In the genomic region with DNA sequence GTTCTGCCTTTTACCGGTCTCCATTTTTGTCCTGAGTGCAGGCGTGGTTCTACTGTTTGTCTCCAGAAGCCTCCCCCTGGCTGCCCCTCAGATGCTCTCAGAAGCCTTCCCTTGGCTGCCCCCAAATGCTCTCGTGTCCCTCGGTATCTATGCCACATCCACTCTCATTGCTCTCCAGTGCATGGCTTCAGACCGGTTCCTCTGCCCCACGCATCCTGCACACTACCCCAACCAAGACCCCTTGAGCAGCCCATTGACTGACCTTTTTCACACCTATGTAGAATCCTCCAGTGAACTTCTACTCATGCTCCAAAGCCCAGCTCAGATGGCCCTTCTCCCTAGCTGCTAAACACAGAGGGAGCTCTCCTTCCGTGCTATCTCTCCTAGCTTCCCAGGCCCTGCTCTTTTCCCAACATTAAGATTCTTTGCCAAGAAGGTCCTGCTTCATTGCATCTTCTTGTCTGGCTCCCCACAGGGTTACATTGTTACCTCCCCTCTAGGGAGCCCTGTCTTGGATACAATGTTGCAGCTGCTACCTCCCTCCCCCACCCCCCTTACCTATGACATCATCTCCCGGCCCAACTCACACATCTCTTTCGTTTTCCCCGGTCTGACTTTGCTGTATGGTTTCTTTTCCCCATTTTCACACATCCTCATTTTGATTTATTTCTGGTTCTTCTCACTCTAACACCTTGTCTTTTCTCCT, we compare ENCODE assay signal across 8 mouse cellular contexts. TPM values are rescaled to one million over a fixed set of nuclear protein-coding genes. Genes with fewer than 3 reads are reported as not detected.
DNase-seq lines count a peak whose midpoint lies in the region; TF ChIP-seq lines count a peak whose summit lies in the region.

No protein-coding gene starts in this region.

- WGBS in heart, adult 2 months = 48% methylated on average over 10 of the region's 10 CpGs
- WGBS in limb, embryonic 10.5 days = 64% methylated on average over 10 of the region's 10 CpGs

- H3K27ac ChIP-seq in heart, adult 2 months = peak overlapping the region; percentile 51
- peak overlapping the region; percentile 15; the same call in 1 of the 2 replicates for H3K27ac ChIP-seq in limb, embryonic 10.5 days

- peak overlapping the region; percentile 27 for H3K9ac ChIP-seq in heart, adult 2 months (ENCODE audit: low read depth, low read length)

- no peak for TF ChIP-seq POLR2A in heart, adult 2 months (IDR thresholded peaks at IDR 0.05; ENCODE audit: insufficient read depth, low read depth, low read length)

- H3K9me3 ChIP-seq in limb, embryonic 10.5 days (replicated peaks) = no peaks in the 10 kb centered on the region

- TF ChIP-seq EP300 in heart, adult 2 months (IDR thresholded peaks at IDR 0.05; ENCODE audit: insufficient read depth, low read depth, low read length) = peak; percentile 82; the same call in 1 of the 2 replicates

- no peak overlapping the region for H3ac ChIP-seq in C2C12 (ENCODE audit: control insufficient read depth, insufficient read length, low read depth)

- peaks cover 63% of the 10 kb centered on the region for H3K4me1 ChIP-seq in heart, adult 2 months (ENCODE audit: control insufficient read depth, insufficient read depth, low read length)
- H3K4me1 ChIP-seq in limb, embryonic 10.5 days = peaks cover 84% of the 10 kb centered on the region

- TF ChIP-seq CTCF in C2C12 (IDR thresholded peaks at IDR 0.05; ENCODE audit: control insufficient read depth, insufficient read depth, insufficient read length) = no peak
- peak; percentile 26 for TF ChIP-seq CTCF in heart, adult 2 months (IDR thresholded peaks at IDR 0.05)

- no peak overlapping the region for H3K4me3 ChIP-seq in C2C12 (ENCODE audit: insufficient read depth, poor library complexity, severe bottlenecking)
- no peak overlapping the region for H3K4me3 ChIP-seq in heart, adult 2 months
- H3K4me3 ChIP-seq in limb, embryonic 10.5 days = no peak overlapping the region

- DNase-seq in embryo, embryonic 11 days = peak; percentile 51
- no peak for DNase-seq in embryo, embryonic 10 days (ENCODE audit: low spot score)
- peak in 1 of 2 experiments; percentile 54 for DNase-seq in heart, adult 2 months
- DNase-seq in limb, embryonic 10.5 days (ENCODE audit: low spot score) = no peak
- no peak for DNase-seq in gastrocnemius, postnatal 36 days
- no peak for DNase-seq in gastrocnemius, adult 8-10 months (ENCODE audit: low spot score in 2 of 2)
- no peak for DNase-seq in cerebellum, adult 18-20 months

- H3K36me3 ChIP-seq in C2C12 (ENCODE audit: control insufficient read depth, insufficient read depth) = no peaks in the 10 kb centered on the region
- H3K36me3 ChIP-seq in heart, adult 2 months (ENCODE audit: control insufficient read depth, insufficient read depth, low read length) = no peaks in the 10 kb centered on the region
- peaks cover 27% of the 10 kb centered on the region for H3K36me3 ChIP-seq in limb, embryonic 10.5 days

- intact Hi-C loops in heart, adult 2 months (cut with DNase I) = no loop called here
- intact Hi-C loops in gastrocnemius, postnatal 36 days (cut with DNase I) = no loop called here

- peaks cover 92% of the 10 kb centered on the region for H3K79me2 ChIP-seq in C2C12 (ENCODE audit: control insufficient read depth, insufficient read depth)
- no peaks in the 10 kb centered on the region; the same call in 1 of the 2 replicates for H3K79me2 ChIP-seq in heart, adult 2 months (replicated peaks; ENCODE audit: control insufficient read depth, insufficient read depth, low read length)

- no peaks in the 10 kb centered on the region for H3K27me3 ChIP-seq in C2C12 (ENCODE audit: control insufficient read depth, insufficient read depth, insufficient read length)
- H3K27me3 ChIP-seq in heart, adult 2 months (ENCODE audit: control insufficient read depth, insufficient read depth, low read length) = no peaks in the 10 kb centered on the region
- H3K27me3 ChIP-seq in limb, embryonic 10.5 days (ENCODE audit: low read depth, poor library complexity, severe bottlenecking) = no peaks in the 10 kb centered on the region

- peaks cover 26% of the 10 kb centered on the region for H3K79me3 ChIP-seq in C2C12 (ENCODE audit: low read depth)

TF ChIP-seq in C2C12, 6 proteins besides CTCF, POLR2A, EP300 and RAD21:
- TF ChIP-seq MYOD1 (IDR thresholded peaks at IDR 0.05; ENCODE audit: control insufficient read depth, insufficient read length, low read depth) (peak; percentile 68), MYOG (IDR thresholded peaks at IDR 0.05; ENCODE audit: control insufficient read depth, extremely low read depth, insufficient read length) (no peak), USF1 (IDR thresholded peaks at IDR 0.05; ENCODE audit: low read depth) (no peak), MAX (IDR thresholded peaks at IDR 0.05) (no peak)

RNA-seq across cellular contexts. Expression of a gene that starts 9.4 kb away (rescaled TPM):
- 63.6 TPM for polyA plus RNA-seq in C2C12 (2012; fragmentation: generic; extraction: Trizol)
- 10 to 100 TPM; 32.7 to 38.3 TPM for total RNA-seq in heart, adult 2 months (2021)
- 41.5 and 51.9 TPM in 2 replicates for polyA plus RNA-seq in heart, adult 2 months (2012; rRNA removed)
- polyA plus RNA-seq in limb, embryonic 10.5 days (2016; fragmentation: Nextera tagmentation; extraction: Ambion mirVana) = 26.7 and 38.1 TPM in 2 replicates
- total RNA-seq in gastrocnemius, postnatal 36 days (2021) = 10 to 100 TPM in 1 of 2 experiments, 1 to 10 TPM in 1; 8.4 to 14.2 TPM
- 10 to 100 TPM in 1 of 4 experiments, 1 to 10 TPM in 3; 5.6 to 10.9 (median 6.7) TPM for total RNA-seq in gastrocnemius, adult 8-10 months (2022)
